Mouse (Mus musculus): ENCODE measurements around the gene Kbtbd8. TPM values are rescaled to one million over a fixed set of nuclear protein-coding genes. Genes with fewer than 3 reads are reported as not detected.

Gene Kbtbd8
- 1 to 10 TPM; 2.2 to 3.3 TPM for polyA plus RNA-seq (2017; shearing (Covaris generic))

DNA sequence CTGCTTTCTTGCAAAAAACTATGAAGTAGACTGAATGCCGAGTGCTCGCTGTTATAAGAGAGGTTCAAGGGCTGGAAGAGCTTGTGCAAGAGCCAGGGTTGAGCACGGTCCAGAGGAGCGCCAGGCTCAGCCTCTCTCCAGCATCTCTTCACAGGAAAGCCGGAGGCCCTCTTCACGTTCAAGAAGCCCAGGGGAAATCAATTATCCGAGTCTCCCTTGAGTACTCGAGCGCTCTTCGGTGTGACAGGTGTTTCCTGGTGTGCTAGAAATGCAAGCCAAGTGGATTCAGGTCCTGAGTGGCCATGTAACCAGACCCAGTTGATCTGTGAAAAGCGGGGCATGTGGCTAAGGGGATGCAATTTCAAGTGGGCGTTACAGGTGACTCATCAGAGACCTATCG is at the start of gene Kbtbd8:
TSS of gene Kbtbd8 (plus strand) at position 295 of the 400 bp plus-strand sequence.

Other genes starting within 250 kb of the Kbtbd8 start
- gene Gm10234, start 204.9 kb downstream of the Kbtbd8 start, polyA plus RNA-seq (2017; shearing (Covaris generic)): not detected

Data from activated CD4-positive, CD25-positive, alpha-beta regulatory T cell (primary cell).